Mouse (Mus musculus) left cerebral cortex, adult 6 months (tissue): ENCODE results near the gene Map3k5. TPM values are rescaled to one million over a fixed set of nuclear protein-coding genes. Genes with fewer than 3 reads are reported as not detected.

Experiments
- long read RNA-seq, 2 experiments: library from polyadenylated mRNA; unstranded; transcript quantifications; one replicate each; pipeline ENCODE4 v2.0.0; 2019 to 2020
- polyA plus RNA-seq: library from polyadenylated mRNA; unstranded; fragments of <200 nt; fragmentation: Nextera tagmentation; gene quantifications from 2 replicates; pipeline ENCODE4 v1.2.3, GENCODE M21; 2021

The Map3k5 gene
- polyA plus RNA-seq = 6.8 and 7.4 TPM in 2 replicates
- long read RNA-seq, experiment 1, partial matches to known transcripts = 3 of 10 reads
- long read RNA-seq, experiment 1, other reads (novel, unspliced or antisense) = 7 of 10 reads
- long read RNA-seq, experiment 2, partial matches to known transcripts = 3 of 9 reads
- long read RNA-seq, experiment 2, other reads (novel, unspliced or antisense) = 6 of 9 reads

DNA sequence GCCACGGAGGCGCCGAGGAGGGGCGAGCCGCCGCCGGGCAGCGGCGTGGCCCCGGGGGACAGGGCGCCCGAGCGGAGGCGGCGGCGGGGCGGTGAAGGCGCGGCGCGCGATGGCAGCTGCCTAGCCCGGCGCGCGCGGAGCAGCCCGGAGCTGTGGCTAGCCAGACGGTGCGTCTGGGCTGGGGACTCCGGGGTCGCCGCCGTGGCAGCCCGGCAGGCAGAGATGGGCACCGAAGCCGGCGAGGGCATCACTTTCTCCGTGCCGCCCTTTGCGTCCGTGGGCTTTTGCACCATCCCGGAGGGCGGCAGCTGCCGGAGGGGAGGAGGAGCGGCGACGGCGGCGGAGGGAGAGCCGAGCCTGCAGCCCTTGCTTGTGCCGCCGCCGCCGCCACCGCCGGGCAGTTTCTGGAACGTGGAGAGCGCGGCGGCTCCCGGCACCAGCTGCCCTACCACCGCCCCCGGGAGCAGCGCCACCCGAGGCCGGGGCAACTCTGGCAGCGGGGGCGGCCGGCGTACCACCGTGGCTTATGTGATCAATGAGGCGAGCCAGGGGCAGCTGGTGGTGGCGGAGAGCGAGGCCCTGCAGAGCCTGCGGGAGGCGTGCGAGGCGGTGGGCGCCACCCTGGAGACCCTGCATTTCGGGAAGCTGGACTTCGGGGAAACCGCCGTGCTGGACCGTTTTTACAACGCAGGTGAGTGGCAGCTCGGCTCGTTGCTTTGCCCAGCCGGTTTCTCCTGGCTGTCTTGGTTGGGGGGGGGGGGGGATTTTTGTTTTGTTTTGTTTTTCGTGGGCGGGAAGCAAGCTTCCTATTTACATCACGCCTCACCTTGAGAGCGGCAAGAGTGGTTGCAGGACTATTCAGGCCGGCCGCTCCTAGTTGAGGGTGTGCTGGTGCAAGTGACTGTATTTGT is at the start of gene Map3k5:
Gene Map3k5 (plus strand): TSS at position 89 of the 911 bp plus-strand sequence.

DNA sequence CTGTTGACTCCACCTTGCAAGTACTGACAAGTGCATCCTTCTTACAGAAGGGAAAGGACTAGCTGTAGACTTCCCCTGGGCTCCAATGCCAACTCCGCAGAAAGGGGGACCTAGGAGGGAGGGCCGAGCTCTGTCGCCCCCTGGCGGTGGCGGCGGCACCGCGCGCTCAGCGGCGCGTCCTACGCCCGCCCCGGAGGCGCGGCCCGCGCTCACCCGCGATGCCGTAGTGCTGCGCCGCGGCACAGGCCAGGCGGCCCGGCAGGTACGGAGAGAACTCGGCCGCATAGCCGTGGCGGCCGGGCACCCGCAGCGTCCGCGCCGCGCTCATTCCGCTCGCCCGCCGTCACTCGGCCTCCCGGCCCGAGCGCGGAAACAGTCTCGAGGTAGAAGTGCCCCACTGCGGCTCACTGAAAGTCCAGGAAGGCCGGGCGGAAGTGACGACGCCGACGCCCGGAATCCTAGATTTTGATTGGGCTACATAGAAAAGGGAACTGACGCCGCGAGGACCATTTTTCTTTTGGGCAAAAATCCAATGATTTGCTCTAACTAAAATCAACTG is 26.9 kb upstream of the Map3k5 start, which contains the start of gene Pex7:
Gene Pex7 (minus strand): TSS at position 444 of the 559 bp plus-strand sequence.

DNA sequence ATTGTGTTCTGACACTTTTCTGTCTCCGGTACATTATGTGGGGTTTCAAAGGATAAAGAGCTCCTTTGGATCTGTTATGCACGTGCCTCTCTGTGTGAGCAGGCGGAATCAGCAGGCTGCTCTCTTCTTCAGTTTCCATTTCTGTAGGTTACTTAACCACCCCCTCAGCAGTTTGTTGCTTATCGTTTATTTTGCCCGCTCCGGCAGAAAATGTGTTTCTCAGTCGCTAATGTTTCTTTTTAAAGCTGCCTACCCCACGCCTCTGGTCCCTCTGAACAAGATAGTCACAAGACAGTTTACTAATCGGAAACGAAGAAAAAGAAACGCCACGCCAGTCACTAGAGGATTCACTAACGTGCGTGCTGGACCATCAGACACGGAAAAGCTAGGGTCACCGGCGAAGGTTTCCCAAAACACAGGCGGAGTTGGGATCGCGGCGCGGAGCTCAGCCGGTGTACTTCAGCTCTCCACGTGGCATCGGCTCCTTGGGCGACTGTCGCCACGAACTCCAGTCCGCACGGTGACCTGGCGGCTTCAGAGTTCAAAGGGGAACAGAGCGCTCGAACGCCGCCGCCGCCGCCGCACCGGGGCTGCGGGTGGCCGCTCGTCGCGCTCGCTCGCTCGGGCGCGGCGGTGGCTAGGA is 214.0 kb downstream of the Map3k5 start, which contains the start of gene Map7:
Gene Map7 (plus strand): TSS at position 342 of the 643 bp plus-strand sequence.

Other genes starting within 250 kb of the Map3k5 start
- gene Il20ra, start 221.9 kb upstream of the Map3k5 start, polyA plus RNA-seq = 0.18 and 0.33 TPM in 2 replicates
- 2.9 and 3.5 TPM in 2 replicates for gene Slc35d3, start 83.0 kb upstream of the Map3k5 start, polyA plus RNA-seq
- gene Pex7, start 26.8 kb upstream of the Map3k5 start, polyA plus RNA-seq = 27.3 and 34.5 TPM in 2 replicates
- 19.0 and 21.8 TPM in 2 replicates for gene Map7, start 214.0 kb downstream of the Map3k5 start, polyA plus RNA-seq